Mouse (Mus musculus): ENCODE measurements around the gene Stx3. TPM values are rescaled to one million over a fixed set of nuclear protein-coding genes. Genes with fewer than 3 reads are reported as not detected.

Stx3 gene
- polyA plus RNA-seq (2015; fragmentation: Nextera tagmentation; extraction: Ambion mirVana) = 4.3 and 5.9 TPM in 2 replicates

DNA sequence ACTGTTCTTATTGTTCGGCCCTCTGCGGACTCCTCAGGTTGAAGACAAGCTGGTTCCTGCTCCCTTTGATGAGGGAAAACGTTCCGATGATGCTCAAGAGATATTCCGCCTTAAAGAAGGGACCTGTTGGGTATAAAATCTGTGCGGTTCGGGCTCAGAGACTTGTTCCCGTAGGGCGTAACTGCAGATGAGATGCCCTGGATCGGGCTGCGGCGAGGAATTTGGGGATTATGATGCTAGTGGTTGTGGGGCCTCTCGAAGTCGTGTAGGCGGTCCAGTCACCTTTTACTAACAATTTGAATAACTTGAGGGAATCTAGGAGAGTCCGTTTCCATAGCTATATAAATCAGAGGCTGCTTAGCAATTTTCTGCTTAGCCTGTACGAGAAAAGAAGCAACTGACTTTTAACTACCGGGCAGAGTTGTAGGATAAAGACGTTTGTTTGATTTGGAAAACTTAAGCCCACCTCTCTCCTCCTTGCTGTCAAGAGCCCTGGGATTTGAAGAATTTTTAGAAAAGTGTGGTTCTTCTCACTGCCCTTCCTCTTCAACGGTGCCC lies at the start of gene Stx3:
Gene Stx3, minus strand, starts transcription at position 261 of the 558 bp plus-strand sequence.
- Histone ChIP-seq H3K9ac (peak within 1 kb of the TSS; percentile 74), H3K4me1 (replicated peaks) (peaks cover 13% of the 10 kb centered on the region), H3K4me2 (peak within 1 kb of the TSS; percentile 99), H3K36me3 (no peaks in the 10 kb centered on the region), H3K4me3 (peak within 1 kb of the TSS; percentile 78), H3K27me3 (0 out of 2 replicates have a peak, but pooled peaks cover 3% of the 10 kb centered on the region), H3K9me3 (replicated peaks) (no peaks in the 10 kb centered on the region), H3K27ac (0 out of 2 replicates have a peak within 1 kb of the TSS, but pooled peaks have one; percentile 1)
- under 1% methylated on average over 20 of the region's 20 CpGs for WGBS
- no peak for ATAC-seq (replicated peaks; ENCODE audit: insufficient number of reproducible peaks, insufficient read depth, low FRiP score, low read depth)

- no peak overlapping the region for H3K4me3 ChIP-seq
- no peak overlapping the region for H3K27ac ChIP-seq
- H3K4me1 ChIP-seq (replicated peaks) = no peaks in the 10 kb centered on the region
- no peak overlapping the region for H3K9ac ChIP-seq
- H3K27me3 ChIP-seq = no peaks in the 10 kb centered on the region
- H3K9me3 ChIP-seq (replicated peaks) = no peaks in the 10 kb centered on the region
- H3K4me2 ChIP-seq = no peak overlapping the region
- H3K36me3 ChIP-seq = no peaks in the 10 kb centered on the region
- ATAC-seq (replicated peaks; ENCODE audit: insufficient number of reproducible peaks, insufficient read depth, low FRiP score, low read depth) = no peak
- 73% methylated on average over 2 of the region's 2 CpGs for WGBS
Observed at GRCm38 (mm10) chr19:11867837-11868236, 48.6 kb upstream of the Stx3 start.

DNA sequence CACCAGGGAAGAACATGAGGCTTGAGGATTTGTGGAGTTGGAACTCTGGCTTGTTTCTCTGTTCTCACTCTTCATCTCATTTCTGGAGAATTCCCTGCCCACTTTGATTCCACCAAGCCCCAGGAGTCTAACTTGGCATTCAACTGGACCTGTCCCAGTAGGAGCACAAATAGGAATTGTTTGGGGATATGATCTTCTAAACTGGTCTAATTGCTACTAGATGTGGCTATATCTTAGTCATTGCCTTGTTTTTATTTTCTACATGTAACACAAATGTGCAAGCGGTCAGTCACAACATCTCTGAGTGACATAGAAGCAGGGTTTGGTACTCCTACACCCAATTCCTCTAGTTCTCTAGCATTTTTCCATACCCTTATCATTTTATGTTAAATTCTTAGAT lies 41.8 kb upstream of the Stx3 start, which contains the start of gene Olfr1418:
Gene Olfr1418, minus strand, starts transcription at position 101 of the 400 bp plus-strand sequence.
- no peak within 1 kb of the TSS for H3K9ac ChIP-seq
- no peak within 1 kb of the TSS for H3K4me2 ChIP-seq
- H3K36me3 ChIP-seq = no peaks in the 10 kb centered on the region
- no peaks in the 10 kb centered on the region for H3K27me3 ChIP-seq
- no peaks in the 10 kb centered on the region for H3K9me3 ChIP-seq (replicated peaks)
- WGBS = 85% methylated on average over 1 of the region's 1 CpGs
- no peak for ATAC-seq (replicated peaks; ENCODE audit: insufficient number of reproducible peaks, insufficient read depth, low FRiP score, low read depth)
- no peak within 1 kb of the TSS for H3K27ac ChIP-seq
- no peaks in the 10 kb centered on the region for H3K4me1 ChIP-seq (replicated peaks)
- no peak within 1 kb of the TSS for H3K4me3 ChIP-seq

DNA sequence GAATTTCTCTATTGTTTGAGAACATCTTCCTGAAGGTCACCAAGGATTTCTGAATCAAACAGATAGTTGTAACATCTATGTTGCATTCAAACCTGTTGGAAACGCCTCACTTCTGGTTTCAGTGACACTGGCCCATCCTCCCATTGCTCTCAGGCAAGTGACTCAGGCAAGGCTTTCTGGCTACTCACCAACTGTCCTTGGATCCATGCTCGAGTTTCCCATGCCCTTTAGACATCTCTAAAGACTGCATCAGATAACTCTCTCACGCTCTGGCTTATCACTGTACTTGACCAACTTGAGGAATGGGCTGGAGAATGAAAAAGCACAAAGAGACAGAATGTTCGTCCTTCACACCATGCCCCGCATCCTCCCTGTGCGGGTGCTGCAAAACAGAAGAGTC lies 37.3 kb upstream of the Stx3 start:
- no peak overlapping the region for H3K27ac ChIP-seq
- H3K4me1 ChIP-seq (replicated peaks) = no peaks in the 10 kb centered on the region
- no peaks in the 10 kb centered on the region for H3K27me3 ChIP-seq
- no peaks in the 10 kb centered on the region for H3K36me3 ChIP-seq
- no peak overlapping the region for H3K4me2 ChIP-seq
- no peak overlapping the region for H3K9ac ChIP-seq
- no peaks in the 10 kb centered on the region for H3K9me3 ChIP-seq (replicated peaks)
- 58% methylated on average over 6 of the region's 6 CpGs for WGBS
- H3K4me3 ChIP-seq = no peak overlapping the region
- no peak for ATAC-seq (replicated peaks; ENCODE audit: insufficient number of reproducible peaks, insufficient read depth, low FRiP score, low read depth)

GRCm38 (mm10) chr19:11854821-11855220 lies 35.6 kb upstream of the Stx3 start:
- Histone ChIP-seq H3K9me3 (replicated peaks) (no peaks in the 10 kb centered on the region), H3K36me3 (no peaks in the 10 kb centered on the region), H3K27ac (no peak overlapping the region), H3K4me3 (no peak overlapping the region), H3K27me3 (no peaks in the 10 kb centered on the region), H3K4me1 (replicated peaks) (no peaks in the 10 kb centered on the region), H3K4me2 (no peak overlapping the region), H3K9ac (no peak overlapping the region)
- ATAC-seq (replicated peaks; ENCODE audit: insufficient number of reproducible peaks, insufficient read depth, low FRiP score, low read depth) = no peak
- 87% methylated on average over 2 of the region's 2 CpGs for WGBS

DNA sequence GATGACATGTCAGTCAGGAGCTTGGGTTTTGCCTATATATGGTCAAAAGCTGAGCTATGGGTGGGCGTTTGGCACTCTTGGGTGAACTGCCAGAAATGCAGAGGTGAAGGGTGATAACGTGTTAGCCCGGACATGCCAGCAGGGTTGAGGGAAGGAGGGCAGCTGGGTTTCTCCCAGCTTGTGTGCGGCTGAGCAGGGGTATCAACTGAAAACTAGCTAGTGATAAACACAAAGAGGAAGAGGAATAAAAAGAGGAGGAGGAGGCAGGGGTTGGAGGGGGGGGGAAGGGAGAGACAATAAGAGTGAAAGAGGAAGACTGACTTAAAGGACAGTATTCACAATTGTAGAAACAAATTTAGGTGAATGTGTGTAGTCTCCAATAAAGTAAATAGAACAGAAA lies 33.4 kb upstream of the Stx3 start:
- no peak for ATAC-seq (replicated peaks; ENCODE audit: insufficient number of reproducible peaks, insufficient read depth, low FRiP score, low read depth)
- Histone ChIP-seq H3K36me3 (no peaks in the 10 kb centered on the region), H3K27me3 (no peaks in the 10 kb centered on the region), H3K4me2 (no peak overlapping the region), H3K27ac (no peak overlapping the region), H3K9ac (no peak overlapping the region), H3K4me3 (no peak overlapping the region), H3K9me3 (replicated peaks) (no peaks in the 10 kb centered on the region), H3K4me1 (replicated peaks) (no peaks in the 10 kb centered on the region)
- WGBS = 22% methylated on average over 4 of the region's 4 CpGs

DNA sequence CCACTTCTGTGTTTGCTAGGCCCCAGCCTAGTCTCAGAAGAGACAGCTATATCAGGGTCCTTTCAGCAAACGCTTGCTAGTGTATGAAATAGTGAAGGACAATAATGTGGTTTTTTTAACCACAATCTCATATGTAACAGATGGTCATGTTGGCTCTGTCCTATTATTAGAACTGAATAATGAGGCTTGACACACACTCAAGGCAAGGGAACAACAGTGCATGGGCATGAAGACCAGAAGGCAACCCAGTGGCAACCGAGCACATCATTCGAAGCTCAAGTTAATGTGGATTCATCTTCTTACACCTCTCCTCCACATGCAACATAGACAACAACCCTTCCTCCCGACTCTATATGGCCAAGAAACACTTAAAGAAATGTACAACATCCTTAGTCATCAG lies 27.1 kb upstream of the Stx3 start:
- Histone ChIP-seq H3K36me3 (no peaks in the 10 kb centered on the region), H3K9ac (no peak overlapping the region), H3K27ac (no peak overlapping the region), H3K4me3 (no peak overlapping the region), H3K9me3 (replicated peaks) (no peaks in the 10 kb centered on the region), H3K4me2 (no peak overlapping the region), H3K27me3 (no peaks in the 10 kb centered on the region), H3K4me1 (replicated peaks) (no peaks in the 10 kb centered on the region)
- ATAC-seq (replicated peaks; ENCODE audit: insufficient number of reproducible peaks, insufficient read depth, low FRiP score, low read depth) = no peak
- WGBS = 80% methylated on average over 4 of the region's 4 CpGs

DNA sequence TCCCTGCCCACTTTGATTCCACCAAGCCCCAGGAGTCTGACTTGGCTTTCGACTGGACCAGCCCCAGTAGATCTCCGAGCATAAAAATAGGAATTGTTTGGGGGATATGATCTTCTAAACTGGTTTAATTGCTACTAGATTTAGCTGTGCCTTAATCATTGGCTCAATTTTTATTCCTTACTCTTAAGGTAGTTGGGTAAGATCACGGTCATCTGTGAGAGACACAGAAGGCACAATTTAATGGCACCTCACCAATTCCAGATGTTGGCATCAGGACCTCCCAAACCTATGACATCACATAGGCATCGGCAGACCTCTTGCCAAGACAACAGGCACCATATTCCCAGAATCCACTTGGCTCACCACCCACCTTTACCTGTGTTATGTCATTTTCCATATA lies 19.9 kb upstream of the Stx3 start, which contains the start of gene Olfr1417:
Gene Olfr1417, minus strand, starts transcription at position 101 of the 400 bp plus-strand sequence.
- H3K27me3 ChIP-seq = no peaks in the 10 kb centered on the region
- ATAC-seq (replicated peaks; ENCODE audit: insufficient number of reproducible peaks, insufficient read depth, low FRiP score, low read depth) = no peak
- H3K27ac ChIP-seq = no peak within 1 kb of the TSS
- H3K9ac ChIP-seq = no peak within 1 kb of the TSS
- WGBS = 79% methylated on average over 4 of the region's 4 CpGs
- no peaks in the 10 kb centered on the region for H3K36me3 ChIP-seq
- no peaks in the 10 kb centered on the region for H3K9me3 ChIP-seq (replicated peaks)
- H3K4me1 ChIP-seq (replicated peaks) = no peaks in the 10 kb centered on the region
- no peak within 1 kb of the TSS for H3K4me2 ChIP-seq
- H3K4me3 ChIP-seq = no peak within 1 kb of the TSS

- H3K27ac ChIP-seq = no peak overlapping the region
- no peak overlapping the region for H3K4me2 ChIP-seq
- H3K4me3 ChIP-seq = no peak overlapping the region
- peaks cover 7% of the 10 kb centered on the region for H3K4me1 ChIP-seq (replicated peaks)
- H3K9ac ChIP-seq = no peak overlapping the region
- no peaks in the 10 kb centered on the region for H3K36me3 ChIP-seq
- WGBS = 41% methylated on average over 4 of the region's 4 CpGs
- ATAC-seq (replicated peaks; ENCODE audit: insufficient number of reproducible peaks, insufficient read depth, low FRiP score, low read depth) = no peak
- H3K27me3 ChIP-seq = no peaks in the 10 kb centered on the region
- no peaks in the 10 kb centered on the region for H3K9me3 ChIP-seq (replicated peaks)
Observed at GRCm38 (mm10) chr19:11823346-11824065, 4.3 kb upstream of the Stx3 start.

DNA sequence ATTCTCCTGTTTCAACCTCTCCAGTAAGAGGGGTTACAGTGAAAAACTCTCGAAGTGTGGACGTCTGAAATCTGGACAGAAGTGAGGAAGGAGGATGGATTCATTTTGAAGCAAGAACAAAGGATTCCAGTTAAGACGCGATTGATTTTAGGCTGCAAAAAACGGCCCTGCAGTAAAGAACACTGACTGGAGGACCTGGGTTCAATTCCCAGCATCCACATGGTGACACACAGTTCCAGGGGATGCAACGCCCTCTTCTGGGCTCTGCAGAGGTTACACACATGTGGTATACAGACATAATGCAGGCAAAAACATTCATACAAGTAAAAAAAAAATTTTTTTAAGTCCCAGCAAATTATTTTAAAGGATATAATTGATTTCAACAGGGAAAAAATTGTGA lies 1.0 kb upstream of the Stx3 start:
- H3K4me1 ChIP-seq (replicated peaks) = peaks cover 13% of the 10 kb centered on the region
- H3K4me2 ChIP-seq = peak overlapping the region; percentile 99
- 41% methylated on average over 6 of the region's 6 CpGs for WGBS
- ATAC-seq (replicated peaks; ENCODE audit: insufficient number of reproducible peaks, insufficient read depth, low FRiP score, low read depth) = no peak
- no peaks in the 10 kb centered on the region for H3K36me3 ChIP-seq
- H3K4me3 ChIP-seq = peak overlapping the region; percentile 78
- H3K9ac ChIP-seq = peak overlapping the region; percentile 16; the same call in 1 of the 2 replicates
- 0 out of 2 replicates have a peak, but pooled peaks cover under 1% of the 10 kb centered on the region for H3K27me3 ChIP-seq
- no peaks in the 10 kb centered on the region for H3K9me3 ChIP-seq (replicated peaks)
- H3K27ac ChIP-seq = no peak overlapping the region

GRCm38 (mm10) chr19:11819800-11820199 lies 597 bp upstream of the Stx3 start:
- peak overlapping the region; percentile 16; the same call in 1 of the 2 replicates for H3K9ac ChIP-seq
- peak; percentile 76 for ATAC-seq (replicated peaks; ENCODE audit: insufficient number of reproducible peaks, insufficient read depth, low FRiP score, low read depth)
- WGBS = 2% methylated on average over 15 of the region's 15 CpGs

More at GRCm38 (mm10) chr19:11819800-11820199, 597 bp upstream of the Stx3 start:
- peaks cover 13% of the 10 kb centered on the region for H3K4me1 ChIP-seq (replicated peaks)
- no peaks in the 10 kb centered on the region for H3K36me3 ChIP-seq
- H3K4me2 ChIP-seq = peak overlapping the region; percentile 99
- no peaks in the 10 kb centered on the region for H3K9me3 ChIP-seq (replicated peaks)
- H3K27me3 ChIP-seq = 0 out of 2 replicates have a peak, but pooled peaks cover 3% of the 10 kb centered on the region
- peak overlapping the region; percentile 78 for H3K4me3 ChIP-seq
- H3K27ac ChIP-seq = no peak overlapping the region
